Mouse (Mus musculus): ENCODE data around the gene T2.

Gene T2

DNA sequence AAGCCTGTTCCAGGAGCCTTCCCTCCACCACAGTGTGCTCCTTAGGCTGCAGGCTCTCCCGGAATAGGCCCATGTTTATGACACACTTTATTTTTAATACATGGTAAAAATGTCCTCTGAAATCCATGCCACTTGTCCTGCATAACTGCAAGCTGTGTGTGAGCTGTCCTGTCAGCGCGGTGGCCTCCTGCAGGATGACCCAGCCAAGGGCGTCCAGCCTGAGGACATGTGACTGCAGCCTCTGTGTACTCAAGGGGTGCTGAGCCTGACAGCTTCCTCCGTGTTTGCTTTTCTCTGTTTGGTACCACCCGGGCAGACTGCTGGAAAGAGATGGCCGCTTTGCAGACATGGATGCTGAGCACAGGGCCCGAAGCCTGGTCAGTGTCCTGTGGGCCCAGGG lies 61.1 kb downstream of the T2 start:
- DNase-seq (ENCODE audit: low read depth, low spot score), result no peak

DNA sequence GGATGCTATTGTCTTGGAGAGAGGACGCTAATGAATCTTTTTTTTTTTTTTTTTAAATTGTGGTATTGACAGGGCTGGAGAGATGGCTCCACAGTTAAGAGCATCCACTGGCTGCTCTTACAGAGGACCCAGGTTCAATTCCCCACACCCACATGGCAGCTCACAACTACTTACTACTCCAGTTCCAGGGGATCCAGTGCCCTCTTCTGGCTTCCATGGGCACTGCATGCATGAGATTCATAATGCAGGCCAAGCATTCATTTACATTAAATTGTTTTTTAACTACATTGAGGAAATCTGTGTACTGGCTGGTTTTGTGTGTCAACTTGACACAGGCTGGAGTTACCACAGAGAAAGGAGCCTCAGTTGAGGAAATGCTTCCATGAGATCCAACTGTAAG lies 64.9 kb downstream of the T2 start:
- no peak for DNase-seq (ENCODE audit: low read depth, low spot score)

DNA sequence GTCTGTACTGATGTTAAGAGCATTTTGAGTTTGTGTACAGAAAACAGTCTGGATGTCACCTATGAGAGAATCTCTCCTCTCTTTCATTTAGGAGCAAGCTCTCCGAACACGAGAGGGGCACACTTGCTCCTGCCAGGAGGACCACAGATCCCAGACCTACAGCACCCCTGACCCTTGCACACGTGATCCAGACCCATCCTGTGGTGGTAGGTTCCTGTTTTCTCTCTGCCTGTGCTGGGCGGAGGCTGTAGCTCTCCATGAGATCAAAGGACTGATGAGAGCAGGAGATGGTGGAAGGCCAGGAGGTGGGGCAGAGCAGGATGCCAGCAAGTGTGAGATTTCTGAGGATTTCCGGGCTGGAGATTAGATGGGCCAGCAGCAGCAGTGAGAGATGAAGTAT lies 65.7 kb downstream of the T2 start:
- DNase-seq (ENCODE audit: low read depth, low spot score), result no peak

DNA sequence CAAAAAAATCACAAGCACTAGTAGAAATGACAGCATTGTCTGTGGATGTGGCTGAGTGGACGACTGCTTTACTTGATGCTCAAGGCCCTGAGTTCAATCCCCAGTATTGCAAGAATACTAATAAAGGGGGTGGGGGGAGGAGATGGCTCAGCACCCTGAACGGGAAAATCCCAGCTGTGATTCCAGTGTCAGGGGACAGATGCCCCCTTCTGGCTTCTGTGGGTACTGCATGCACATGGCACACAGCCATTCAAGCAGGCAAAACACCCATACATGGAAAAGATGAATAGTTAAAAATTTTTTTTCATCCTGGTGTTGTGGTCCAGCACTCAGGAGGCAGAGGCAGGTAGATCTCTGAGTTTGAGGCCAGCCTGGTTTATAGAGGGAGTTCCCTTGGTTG lies 67.5 kb downstream of the T2 start:
- no peak for DNase-seq (ENCODE audit: low read depth, low spot score)

DNA sequence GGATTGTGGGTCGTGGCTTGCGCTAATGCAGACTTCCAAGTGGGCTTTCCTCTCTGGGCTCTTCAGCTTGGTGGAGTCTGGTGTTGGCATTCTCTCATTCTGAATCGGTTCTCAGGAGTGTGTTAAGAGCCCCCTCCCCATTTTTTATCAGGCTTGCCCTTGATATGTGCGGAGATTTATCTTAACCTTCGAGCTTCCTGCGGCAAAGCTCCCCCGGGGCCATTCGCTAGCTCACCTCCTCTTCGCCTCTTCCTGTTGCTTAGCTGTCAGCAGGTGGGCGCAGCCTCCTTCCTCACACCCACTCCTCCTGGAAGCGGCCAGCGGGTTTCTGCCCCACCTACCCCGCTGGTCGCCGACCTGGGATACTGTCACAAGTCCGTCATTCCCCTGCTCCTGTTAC lies 73.6 kb downstream of the T2 start:
- no peak for DNase-seq (ENCODE audit: low read depth, low spot score)

DNA sequence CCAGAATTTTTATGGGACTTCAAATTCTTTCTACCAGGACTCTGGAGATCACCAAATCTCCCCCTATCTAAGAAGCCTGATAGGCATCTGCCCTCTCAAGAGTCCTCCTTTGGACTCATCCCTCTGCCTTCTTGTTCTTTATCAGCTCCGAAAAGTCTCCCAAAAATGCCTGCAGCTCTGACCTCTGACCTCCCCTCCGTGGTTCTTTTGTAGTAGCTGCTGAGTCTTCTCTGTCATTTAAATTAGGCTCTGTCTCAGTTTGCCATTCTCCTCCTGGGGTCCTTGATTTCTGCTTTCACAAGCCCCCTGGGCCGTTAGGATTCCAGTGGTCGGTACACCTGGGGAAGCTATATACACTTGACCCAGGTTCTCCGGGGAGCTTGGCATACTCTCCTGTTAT lies 74.1 kb downstream of the T2 start:
- no peak for DNase-seq (ENCODE audit: low read depth, low spot score)

DNA sequence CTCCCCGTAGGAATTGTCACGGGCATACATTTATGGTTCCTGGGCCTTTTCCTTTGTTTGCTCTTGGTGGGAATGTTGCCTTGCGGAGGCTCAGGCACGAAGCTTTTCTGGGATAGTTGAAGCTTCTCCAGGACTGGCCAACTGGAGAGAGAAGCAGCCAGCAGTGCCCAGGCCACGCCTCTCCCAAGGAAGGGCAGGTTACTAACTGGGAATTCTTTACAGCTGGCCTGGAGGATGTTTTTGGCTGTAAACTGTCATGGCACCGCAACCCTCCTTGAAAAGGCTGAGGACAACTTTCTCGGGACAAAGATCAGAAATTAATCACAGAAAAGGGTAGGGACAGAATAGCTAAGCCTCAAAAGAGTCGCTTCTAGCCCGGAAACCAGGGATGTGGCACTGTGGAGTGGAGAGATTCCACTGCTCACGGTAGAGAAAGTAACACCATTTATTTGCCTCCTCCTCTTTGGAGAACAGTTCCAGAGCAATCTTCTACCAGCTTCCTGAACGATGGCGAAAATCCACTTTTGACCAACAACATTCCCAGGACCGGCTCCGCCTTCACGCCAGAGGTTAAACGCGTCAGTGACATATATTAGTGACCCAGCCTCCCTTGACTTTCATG lies 76.5 kb downstream of the T2 start:
- no peak for DNase-seq (ENCODE audit: low read depth, low spot score)

DNA sequence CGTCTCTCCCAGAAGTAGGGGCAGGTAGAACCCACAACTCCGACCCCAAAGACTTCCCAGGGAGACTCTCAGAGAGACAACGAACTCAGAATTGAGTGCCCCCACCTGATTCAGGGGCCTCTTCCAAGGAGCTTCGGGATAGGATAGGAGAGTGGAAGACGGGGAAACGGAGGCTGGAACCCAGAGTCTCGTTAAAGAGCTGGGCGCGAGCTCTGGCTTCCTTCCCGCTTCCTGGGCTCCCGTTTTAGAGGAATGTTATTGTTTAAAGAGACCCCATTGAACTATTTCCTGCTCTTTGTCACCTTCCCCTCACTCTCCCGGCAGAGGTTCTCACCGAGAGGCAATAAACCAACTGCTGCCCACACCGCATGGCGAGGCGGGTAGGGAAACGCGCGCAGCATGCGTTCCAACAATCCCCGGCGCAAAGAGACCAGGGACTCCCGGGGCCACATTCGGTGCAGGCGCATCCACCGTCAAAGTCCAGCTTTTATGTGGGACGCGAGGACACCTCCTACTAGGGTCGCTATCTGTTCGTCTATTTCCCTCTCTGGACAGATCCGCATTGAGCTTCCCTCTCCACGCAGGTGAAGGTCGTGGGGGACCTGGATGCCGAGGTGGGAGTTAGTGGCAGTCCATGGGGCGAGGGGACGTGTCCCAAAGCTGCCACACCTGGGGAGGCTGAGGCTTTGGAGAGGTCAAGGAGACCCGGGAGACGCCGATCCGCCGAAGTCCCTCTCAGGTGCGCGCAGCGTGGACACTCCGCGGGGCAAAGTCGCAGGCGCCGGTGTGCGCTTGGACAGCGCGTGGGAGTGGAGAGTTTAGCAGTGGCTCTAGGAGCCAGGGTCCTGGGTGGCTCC lies 77.6 kb downstream of the T2 start:
- DNase-seq (ENCODE audit: low read depth, low spot score), result no peak

DNA sequence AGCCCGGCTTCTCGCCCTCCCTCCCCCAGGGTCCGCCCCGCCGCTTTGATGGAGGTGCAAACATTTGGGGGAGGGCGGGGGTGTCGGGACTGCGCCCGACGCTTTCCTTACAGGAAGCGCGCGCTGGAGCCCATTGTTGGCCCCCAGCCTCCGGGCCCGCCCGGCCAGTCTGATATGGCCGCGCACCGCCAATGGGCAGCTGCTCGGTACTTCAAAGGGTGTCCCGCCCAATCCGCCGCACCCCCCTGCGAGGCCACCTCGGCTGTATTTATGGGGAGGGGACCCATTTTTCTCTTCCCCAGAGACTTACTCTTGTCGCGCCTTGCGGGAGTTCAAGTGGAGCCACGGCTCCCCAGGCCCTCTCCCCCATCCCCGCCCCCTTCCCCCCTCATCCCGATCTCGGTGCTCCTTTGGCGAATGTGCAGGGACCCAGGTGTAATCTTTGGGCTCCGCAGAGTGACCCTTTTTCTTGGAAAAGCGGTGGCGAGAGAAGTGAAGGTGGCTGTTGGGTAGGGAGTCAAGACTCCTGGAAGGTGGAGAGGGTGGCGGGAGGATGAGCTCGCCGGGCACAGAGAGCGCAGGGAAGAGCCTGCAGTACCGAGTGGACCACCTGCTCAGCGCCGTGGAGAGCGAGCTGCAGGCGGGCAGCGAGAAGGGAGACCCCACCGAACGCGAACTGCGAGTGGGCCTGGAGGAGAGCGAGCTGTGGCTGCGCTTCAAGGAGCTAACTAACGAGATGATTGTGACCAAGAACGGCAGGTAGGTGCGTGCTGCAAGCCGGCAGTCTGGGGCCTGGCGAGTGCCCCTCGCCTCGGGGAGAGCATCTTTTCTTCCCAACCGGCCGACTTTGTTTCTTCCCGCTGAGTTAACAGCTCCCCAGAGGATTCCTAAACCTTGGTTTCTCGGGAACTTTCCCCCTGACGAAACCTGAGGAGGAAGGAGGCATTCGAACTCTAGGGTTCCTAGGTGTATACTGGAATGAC lies 78.5 kb downstream of the T2 start, which contains the start of gene T:
TSS of gene T (plus strand) at position 446 of the 983 bp plus-strand sequence.
- no peak for DNase-seq (ENCODE audit: low read depth, low spot score)

DNA sequence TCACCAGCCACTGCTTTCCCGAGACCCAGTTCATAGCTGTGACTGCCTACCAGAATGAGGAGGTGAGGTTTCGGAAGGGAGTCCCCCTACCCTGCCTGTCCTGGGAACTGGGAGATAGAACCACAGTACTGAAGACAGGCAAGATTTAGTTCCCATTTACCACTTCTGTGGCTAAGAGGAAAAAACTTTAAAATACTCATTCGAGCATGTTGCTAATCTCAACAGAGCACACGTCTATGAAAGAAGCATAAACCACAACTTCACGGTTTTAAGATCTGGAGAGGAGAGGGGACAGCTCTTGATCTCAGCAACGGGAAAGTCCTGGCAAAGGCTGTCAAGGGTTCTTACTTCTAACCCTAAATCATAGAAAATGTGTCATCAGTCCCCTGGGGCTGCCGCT lies 80.4 kb downstream of the T2 start:
- no peak for DNase-seq (ENCODE audit: low read depth, low spot score)

DNA sequence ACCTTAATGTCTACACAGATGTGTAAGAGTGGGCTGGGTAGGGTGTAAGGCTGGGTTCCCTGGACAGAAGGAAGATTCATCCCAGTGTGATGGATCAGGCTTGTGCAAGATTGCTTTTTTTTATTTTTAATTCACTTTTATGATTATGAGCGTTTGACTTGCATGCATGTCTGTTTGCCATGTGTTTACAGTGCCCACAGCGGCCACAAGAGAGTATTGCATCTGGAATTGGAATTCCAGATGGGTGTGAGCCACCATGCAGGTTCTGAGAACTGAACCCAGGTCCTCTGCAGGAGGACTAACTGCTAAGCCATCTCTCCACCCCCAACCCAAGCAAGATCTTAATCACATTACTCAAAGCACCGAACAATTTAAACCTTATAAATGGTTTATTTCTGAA lies 88.3 kb downstream of the T2 start:
- DNase-seq (ENCODE audit: low read depth, low spot score), result no peak

DNA sequence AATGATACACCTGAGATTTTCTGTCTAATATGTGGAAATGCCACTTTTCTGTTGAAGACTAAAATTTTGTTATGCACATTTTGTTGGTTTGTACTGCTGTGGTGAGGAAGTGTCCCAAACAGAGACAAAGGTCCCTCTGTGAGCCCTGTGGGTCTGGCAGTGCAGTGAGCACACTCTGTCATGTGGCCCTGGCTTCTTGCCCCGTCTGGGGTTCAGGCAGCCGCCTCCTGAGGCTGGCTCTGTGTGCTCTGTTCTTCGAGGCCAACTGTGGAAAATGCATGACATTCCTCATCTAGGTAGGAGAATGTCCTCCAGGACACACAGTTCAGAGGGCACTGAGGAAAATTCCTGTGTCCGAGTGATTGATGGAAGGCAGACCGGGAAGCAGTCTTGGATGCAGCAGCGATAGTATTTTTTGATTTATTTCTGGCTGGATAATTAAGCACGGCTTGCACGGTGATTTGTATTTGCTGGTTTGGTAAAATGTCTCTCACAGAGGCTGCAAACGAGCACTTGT lies 91.9 kb downstream of the T2 start:
- DNase-seq (ENCODE audit: low read depth, low spot score), result no peak

DNA sequence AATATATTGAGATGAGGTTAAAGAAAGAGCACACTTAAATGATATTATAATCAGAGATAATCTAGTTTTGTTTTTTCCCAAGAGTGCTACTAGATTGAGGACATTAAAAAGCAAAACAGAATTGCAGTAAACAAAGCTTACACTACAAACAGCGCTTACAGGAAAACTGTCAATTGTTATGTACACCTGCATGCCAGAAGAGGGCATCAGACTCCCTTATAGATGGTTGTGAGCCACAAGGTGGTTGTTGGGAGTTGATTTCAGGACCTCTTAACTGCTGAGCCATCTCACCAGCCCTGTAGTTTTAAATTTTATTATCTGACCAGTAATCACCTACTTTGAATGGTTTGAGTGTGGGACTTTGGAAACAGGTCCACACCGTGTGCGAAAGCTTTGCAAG lies 92.5 kb downstream of the T2 start:
- no peak for DNase-seq (ENCODE audit: low read depth, low spot score)

DNA sequence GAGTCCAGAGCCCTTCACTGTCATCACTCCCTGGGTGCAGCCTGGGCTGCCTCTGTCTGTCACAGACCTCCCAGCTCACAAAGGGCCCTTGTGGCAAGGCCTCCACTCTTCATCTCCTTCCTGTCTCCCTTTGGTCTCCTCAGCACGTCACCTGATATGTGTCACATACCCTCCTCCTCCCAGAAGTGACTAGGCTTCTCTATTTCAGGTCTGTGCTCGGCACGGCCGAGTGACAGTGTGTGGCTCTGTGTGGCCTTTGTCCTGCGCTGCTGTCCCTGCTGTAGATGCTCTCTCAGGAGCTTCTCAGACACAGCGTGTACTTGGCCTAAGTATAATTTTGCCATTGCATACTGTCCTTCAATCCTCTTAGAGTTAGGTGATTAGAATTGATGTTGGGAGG lies 99.4 kb downstream of the T2 start:
- DNase-seq (ENCODE audit: low read depth, low spot score), result no peak

DNA sequence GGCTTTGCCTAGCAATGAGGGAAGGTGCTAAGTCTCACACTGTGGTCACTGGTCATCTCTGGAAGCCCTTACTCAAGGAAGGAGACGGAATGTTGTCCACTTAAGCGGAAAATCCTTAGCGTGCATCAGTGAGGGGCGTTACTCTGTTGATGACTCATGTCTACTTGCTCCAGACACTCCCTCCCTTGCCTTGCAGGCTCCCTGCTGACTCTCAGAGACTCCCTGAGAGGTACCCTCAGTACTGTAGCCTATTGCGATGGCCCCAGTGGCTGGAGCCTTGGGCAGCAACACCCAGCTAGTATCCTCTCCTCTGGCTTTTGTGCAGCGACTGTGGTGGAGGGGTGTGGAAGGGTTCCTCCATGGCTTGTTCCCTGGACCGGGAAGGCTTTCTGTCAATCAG lies 99.8 kb downstream of the T2 start:
- DNase-seq (ENCODE audit: low read depth, low spot score), result no peak

DNA sequence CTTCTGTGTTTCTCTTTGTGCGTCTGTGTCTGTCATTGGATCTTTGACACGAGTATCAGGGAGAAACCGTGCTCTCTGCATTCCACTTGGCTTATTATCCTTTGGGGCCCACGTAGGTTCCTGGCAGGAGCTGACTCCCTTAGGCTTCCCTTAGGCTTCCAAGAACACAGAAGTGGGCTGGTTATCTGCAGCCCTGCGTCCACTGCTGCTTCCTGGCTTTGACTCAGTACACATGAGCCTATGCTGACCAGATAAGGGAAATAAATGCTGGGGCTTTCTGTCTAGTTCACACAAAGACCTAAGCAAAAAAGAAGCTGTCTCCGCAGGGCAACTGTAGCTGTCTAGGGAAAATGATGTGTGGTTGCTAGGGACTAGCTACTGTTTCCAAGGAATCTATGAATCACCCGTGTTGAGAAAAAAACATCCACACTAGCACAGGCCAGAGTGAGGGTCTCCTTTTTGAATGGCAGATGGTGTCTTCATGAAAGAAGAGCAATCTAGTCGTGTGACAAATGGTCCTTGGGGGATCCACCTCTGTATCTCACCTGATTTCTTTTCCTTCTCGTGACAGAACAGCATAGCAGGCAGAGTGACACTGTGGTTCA lies 101.2 kb downstream of the T2 start:
- DNase-seq (ENCODE audit: low read depth, low spot score), result no peak

DNA sequence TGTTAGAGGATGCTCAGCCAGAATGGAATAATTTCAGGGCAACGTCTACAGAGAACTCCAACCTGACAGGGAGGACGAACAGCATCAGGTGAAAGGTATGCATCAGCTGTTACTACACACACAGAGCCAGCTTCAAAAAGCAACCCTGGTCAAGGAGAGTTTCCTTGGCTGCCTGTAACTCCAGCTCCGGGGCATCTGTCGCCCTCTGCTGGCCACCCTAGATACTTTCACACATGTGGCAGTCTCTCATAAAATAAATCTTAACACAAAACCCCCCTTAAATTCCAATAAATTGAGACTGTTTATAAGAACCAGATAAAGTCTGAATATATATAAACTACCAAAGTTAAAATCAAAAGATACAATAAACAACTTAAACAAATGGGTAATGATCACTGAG lies 105.8 kb downstream of the T2 start:
- peak; percentile 42 for DNase-seq (ENCODE audit: low read depth, low spot score)

DNA sequence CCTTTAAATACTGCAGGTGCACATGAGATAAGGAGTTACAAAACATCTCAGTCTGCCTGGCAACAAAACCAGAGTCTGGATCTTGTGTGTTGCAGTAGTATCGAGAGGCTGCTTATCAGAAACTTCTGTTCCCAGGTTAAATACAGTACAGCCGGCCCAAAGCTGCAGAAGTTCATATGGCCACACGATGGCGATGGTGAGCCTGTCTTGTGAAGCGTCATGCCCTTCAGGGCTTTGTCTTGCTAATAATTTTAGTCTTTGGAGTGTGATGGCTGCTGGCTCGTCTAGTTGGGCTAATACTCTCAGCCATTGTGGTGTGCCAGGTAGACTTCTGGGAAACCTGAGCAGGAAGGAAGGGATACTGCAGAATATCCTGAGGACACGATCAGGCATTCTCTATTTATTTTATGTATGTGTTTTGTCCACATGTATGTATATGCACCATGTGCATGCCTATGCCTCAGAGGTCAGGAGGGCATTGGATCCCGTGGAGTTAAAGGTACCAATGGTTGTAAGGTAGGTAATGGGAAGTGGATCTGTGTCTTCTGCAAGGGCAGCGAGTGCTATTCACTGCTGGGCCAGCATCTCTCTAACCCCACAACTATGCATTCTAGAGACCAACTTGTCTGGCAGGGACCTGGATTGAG lies 107.8 kb downstream of the T2 start:
- peak; percentile 74 for DNase-seq (ENCODE audit: low read depth, low spot score)

DNA sequence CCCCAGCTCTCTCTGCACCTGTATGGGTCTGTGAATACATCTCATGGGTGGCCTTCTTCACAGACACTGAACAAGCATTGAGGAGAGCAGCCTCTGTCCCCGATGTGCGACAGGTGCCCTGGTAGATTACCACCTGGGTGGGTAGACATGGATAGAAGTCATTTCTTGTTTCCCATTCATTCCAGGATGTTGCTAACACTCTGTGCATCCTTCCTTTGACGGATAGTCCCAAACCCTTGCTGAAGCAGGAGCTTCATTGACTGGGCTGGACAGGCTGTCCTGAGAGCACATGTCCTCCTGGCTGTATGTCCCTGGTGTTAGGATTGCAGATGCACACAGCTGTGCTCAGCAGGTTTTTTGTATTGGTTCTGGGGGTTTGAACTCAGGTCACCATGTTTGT lies 112.0 kb downstream of the T2 start:
- DNase-seq (ENCODE audit: low read depth, low spot score), result no peak

DNA sequence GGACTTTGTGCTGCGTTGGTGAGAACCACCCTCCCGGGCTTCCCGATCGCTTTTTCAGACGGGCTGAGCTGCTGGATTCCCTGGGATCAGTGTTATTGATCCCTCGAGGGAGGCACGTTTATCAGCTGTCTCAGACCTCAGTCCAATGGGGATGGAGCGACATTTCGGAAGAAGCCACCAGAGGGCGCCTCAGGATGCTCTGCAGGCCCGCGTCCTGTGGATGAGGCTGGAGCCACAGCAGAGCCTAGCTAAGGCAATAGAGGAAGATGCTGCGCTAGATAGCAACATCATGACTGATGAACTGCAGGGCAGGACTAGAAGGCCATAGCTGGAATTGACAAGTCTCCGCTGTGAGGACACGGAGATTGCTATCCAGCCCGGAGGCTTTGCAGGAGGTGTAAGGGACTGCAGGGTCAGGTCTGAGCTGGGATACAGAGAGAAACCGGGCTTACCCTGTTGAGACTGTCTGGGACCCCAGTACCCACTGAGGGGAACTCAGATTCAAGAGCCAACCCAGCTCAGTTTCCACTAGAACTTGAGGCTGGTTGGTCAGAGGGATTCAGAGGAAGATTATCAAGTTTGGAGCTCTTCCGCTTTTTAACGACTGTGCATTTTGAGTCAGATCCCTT lies 113.0 kb downstream of the T2 start:
- peak; percentile 64 for DNase-seq (ENCODE audit: low read depth, low spot score)

Data from embryo, embryonic 11.5 days (tissue).